Mouse (Mus musculus) ES-E14 (cell line): Measurements from ENCODE around the gene Fam229a.
A peak's percentile ranks its signal among the peaks of the same experiment; 100 is the strongest.

Experiments used
- CHD2 ChIP-seq: IDR thresholded peaks from 2 replicates; pipeline ENCODE4 v1.6.1; 2014; ENCODE audit warnings: mild to moderate bottlenecking, low read depth, low read length, inconsistent platforms
- HCFC1 ChIP-seq: IDR thresholded peaks from 2 replicates; pipeline ENCODE4 v1.6.1; 2012; ENCODE audit warnings: low read length, inconsistent platforms, borderline replicate concordance; ENCODE audit not compliant: insufficient read depth
- MAFK ChIP-seq: IDR thresholded peaks from 2 replicates; pipeline ENCODE4 v1.6.1; 2014; ENCODE audit warnings: mild to moderate bottlenecking, low read depth, low read length, inconsistent platforms; ENCODE audit not compliant: insufficient read depth
- ZC3H11A ChIP-seq: IDR thresholded peaks from 2 replicates; pipeline ENCODE4 v1.6.1; 2012; ENCODE audit warnings: low read depth, mild to moderate bottlenecking, inconsistent platforms, low read length, borderline replicate concordance
- ZNF384 ChIP-seq: IDR thresholded peaks from 2 replicates; pipeline ENCODE4 v1.6.1; 2012; ENCODE audit warnings: low read depth, low read length, inconsistent platforms

GRCm38 (mm10) chr4:129490972-129491880 is at the start of gene Fam229a, which contains the start of gene Tssk3:
- TF ChIP-seq CHD2, result no peak
- TF ChIP-seq ZNF384, result no peak
- TF ChIP-seq MAFK, result no peak
- TF ChIP-seq HCFC1, result 0 out of 2 replicates have a peak, but pooled peaks have one; percentile 5
- TF ChIP-seq ZC3H11A, result no peak
